Mouse (Mus musculus) intestine, embryonic 16.5 days (tissue): ENCODE measurements around the gene Hic2. TPM values are rescaled to one million over a fixed set of nuclear protein-coding genes. Genes with fewer than 3 reads are reported as not detected.

ENCODE experiments used
- ATAC-seq: fragments of 200-750 bp; cut with Nextera tagmentation; 2 replicates; pipeline ENCODE4 v1.8.0; 2017; ENCODE audit warnings: moderate TSS enrichment, moderate library complexity
- H3K27ac ChIP-seq: fragments of 300-500 bp; sonication (generic); 2 replicates; pipeline ENCODE4 v1.5.1; 2014; ENCODE audit warnings: mild to moderate bottlenecking, low read length
- H3K27me3 ChIP-seq: fragments of 300-500 bp; sonication (generic); replicated peaks from 2 replicates; pipeline ENCODE4 v1.6.1; 2014; ENCODE audit warnings: low read length, control low read depth, mixed read lengths; ENCODE audit not compliant: control insufficient read depth, insufficient read depth
- H3K36me3 ChIP-seq: fragments of 300-500 bp; sonication (generic); 2 replicates; pipeline ENCODE4 v1.6.1; 2014; ENCODE audit warnings: low read length, control low read depth; ENCODE audit not compliant: control insufficient read depth, insufficient read depth
- H3K4me1 ChIP-seq: fragments of 300-500 bp; sonication (generic); 2 replicates; pipeline ENCODE4 v1.6.1; 2014; ENCODE audit warnings: low read length, control low read depth, mixed read lengths; ENCODE audit not compliant: control insufficient read depth, insufficient read depth
- H3K4me2 ChIP-seq: fragments of 300-500 bp; sonication (generic); 2 replicates; pipeline ENCODE4 v1.6.1; 2014; ENCODE audit warnings: low read depth, low read length, control low read depth
- H3K4me3 ChIP-seq: fragments of 300-500 bp; sonication (generic); 2 replicates; pipeline ENCODE4 v1.5.1; 2014; ENCODE audit warnings: mild to moderate bottlenecking, low read length
- H3K9ac ChIP-seq: fragments of 300-500 bp; sonication (generic); 2 replicates; pipeline ENCODE4 v1.6.1; 2014; ENCODE audit warnings: low read depth, low read length
- H3K9me3 ChIP-seq: fragments of 300-500 bp; sonication (generic); 2 replicates; pipeline ENCODE4 v1.6.1; 2016; ENCODE audit warnings: low read length, control low read depth; ENCODE audit not compliant: control insufficient read depth
- WGBS: fragments of 180-500 bp; shearing (Covaris S2); extraction: QIAGEN DNeasy Blood & Tissue Kit; methylation state at CpG from one replicate; pipeline ENCODE4 v1.1.7; 2014; 5-methylcytosine and 5-hydroxymethylcytosine counted together
- polyA plus RNA-seq: library from polyadenylated mRNA; unstranded; fragments of >200 nt; fragmentation: Nextera tagmentation; extraction: Ambion mirVana; gene quantifications from 2 replicates; pipeline ENCODE4 v1.2.1, GENCODE M21; 2015

Hic2 gene
- polyA plus RNA-seq, 1 experiment from 2014 or later, result 5.5 TPM

GRCm38 (mm10) chr16:17249135-17249534, 15.8 kb downstream of the Hic2 start:
- WGBS, result 42% methylated on average over 6 of the region's 6 CpGs
- no peak overlapping the region for H3K27ac ChIP-seq
- peaks cover 40% of the 10 kb centered on the region for H3K4me1 ChIP-seq
- no peak overlapping the region for H3K9ac ChIP-seq
- H3K9me3 ChIP-seq, result no peaks in the 10 kb centered on the region
- no peak overlapping the region for H3K4me3 ChIP-seq
- no peak overlapping the region for H3K4me2 ChIP-seq
- ATAC-seq, result peak; percentile 61
- no peaks in the 10 kb centered on the region for H3K36me3 ChIP-seq
- no peaks in the 10 kb centered on the region for H3K27me3 ChIP-seq

- H3K4me3 ChIP-seq, result no peak overlapping the region
- no peaks in the 10 kb centered on the region for H3K36me3 ChIP-seq
- H3K4me1 ChIP-seq, result peaks cover 42% of the 10 kb centered on the region
- no peaks in the 10 kb centered on the region for H3K27me3 ChIP-seq
- no peak overlapping the region for H3K9ac ChIP-seq
- no peaks in the 10 kb centered on the region for H3K9me3 ChIP-seq
- H3K27ac ChIP-seq, result no peak overlapping the region
- ATAC-seq, result peak; percentile 25
- WGBS, result 55% methylated on average over 3 of the region's 3 CpGs
- H3K4me2 ChIP-seq, result no peak overlapping the region
Observed at GRCm38 (mm10) chr16:17251539-17251938, 18.2 kb downstream of the Hic2 start.

- 63% methylated on average over 3 of the region's 3 CpGs for WGBS
- no peak overlapping the region for H3K9ac ChIP-seq
- H3K4me1 ChIP-seq, result peaks cover 41% of the 10 kb centered on the region
- no peaks in the 10 kb centered on the region for H3K27me3 ChIP-seq
- peak; percentile 36; the same call in 1 of the 2 replicates for ATAC-seq
- H3K4me3 ChIP-seq, result no peak overlapping the region
- no peak overlapping the region for H3K4me2 ChIP-seq
- no peaks in the 10 kb centered on the region for H3K9me3 ChIP-seq
- no peaks in the 10 kb centered on the region for H3K36me3 ChIP-seq
- H3K27ac ChIP-seq, result no peak overlapping the region
Observed at GRCm38 (mm10) chr16:17252086-17252726, 18.8 kb downstream of the Hic2 start.

- no peak overlapping the region for H3K27ac ChIP-seq
- WGBS, result 56% methylated on average over 7 of the region's 7 CpGs
Observed at GRCm38 (mm10) chr16:17252841-17253240, 19.5 kb downstream of the Hic2 start.

GRCm38 (mm10) chr16:17254005-17254597, 20.7 kb downstream of the Hic2 start:
- H3K9me3 ChIP-seq, result no peaks in the 10 kb centered on the region
- no peak overlapping the region for H3K4me3 ChIP-seq
- H3K9ac ChIP-seq, result no peak overlapping the region
- WGBS, result 34% methylated on average over 4 of the region's 4 CpGs
- no peak overlapping the region for H3K27ac ChIP-seq
- H3K4me1 ChIP-seq, result peaks cover 34% of the 10 kb centered on the region
- no peak overlapping the region for H3K4me2 ChIP-seq
- H3K27me3 ChIP-seq, result no peaks in the 10 kb centered on the region
- ATAC-seq, result no peak
- peaks cover 12% of the 10 kb centered on the region for H3K36me3 ChIP-seq

More at GRCm38 (mm10) chr16:17252841-17253240, 19.5 kb downstream of the Hic2 start:
- Histone ChIP-seq H3K36me3 (peaks cover 5% of the 10 kb centered on the region; the same call in 1 of the 2 replicates), H3K4me2 (no peak overlapping the region), H3K9me3 (no peaks in the 10 kb centered on the region), H3K4me3 (no peak overlapping the region), H3K27me3 (no peaks in the 10 kb centered on the region), H3K4me1 (peaks cover 35% of the 10 kb centered on the region), H3K9ac (no peak overlapping the region)
- ATAC-seq, result no peak

GRCm38 (mm10) chr16:17255270-17255669, 21.9 kb downstream of the Hic2 start:
- Histone ChIP-seq H3K27ac (no peak overlapping the region), H3K9me3 (no peaks in the 10 kb centered on the region), H3K9ac (no peak overlapping the region), H3K36me3 (peaks cover 15% of the 10 kb centered on the region), H3K4me2 (no peak overlapping the region), H3K4me1 (peaks cover 31% of the 10 kb centered on the region), H3K4me3 (no peak overlapping the region), H3K27me3 (no peaks in the 10 kb centered on the region)
- 54% methylated on average over 2 of the region's 2 CpGs for WGBS
- no peak for ATAC-seq

GRCm38 (mm10) chr16:17257359-17257821, 24.0 kb downstream of the Hic2 start:
- Histone ChIP-seq H3K9ac (no peak overlapping the region), H3K4me1 (peaks cover 18% of the 10 kb centered on the region), H3K4me2 (no peak overlapping the region), H3K36me3 (peaks cover 15% of the 10 kb centered on the region), H3K9me3 (no peaks in the 10 kb centered on the region), H3K4me3 (no peak overlapping the region), H3K27ac (no peak overlapping the region), H3K27me3 (no peaks in the 10 kb centered on the region)
- WGBS, result 90% methylated on average over 9 of the region's 9 CpGs
- ATAC-seq, result no peak

- Histone ChIP-seq H3K4me2 (no peak overlapping the region), H3K9ac (no peak overlapping the region), H3K27ac (no peak overlapping the region), H3K27me3 (no peaks in the 10 kb centered on the region), H3K4me1 (peaks cover 5% of the 10 kb centered on the region), H3K4me3 (no peak overlapping the region), H3K9me3 (no peaks in the 10 kb centered on the region), H3K36me3 (peaks cover 15% of the 10 kb centered on the region)
- WGBS, result 95% methylated on average over 12 of the region's 12 CpGs
- no peak for ATAC-seq
Observed at GRCm38 (mm10) chr16:17258917-17259316, 25.5 kb downstream of the Hic2 start.

- Histone ChIP-seq H3K9me3 (no peaks in the 10 kb centered on the region), H3K4me2 (no peak overlapping the region), H3K4me3 (no peak overlapping the region), H3K9ac (no peak overlapping the region), H3K4me1 (no peaks in the 10 kb centered on the region), H3K27ac (no peak overlapping the region), H3K36me3 (peaks cover 15% of the 10 kb centered on the region), H3K27me3 (no peaks in the 10 kb centered on the region)
- no peak for ATAC-seq
- WGBS, result 83% methylated on average over 1 of the region's 1 CpGs
Observed at GRCm38 (mm10) chr16:17261341-17261740, 28.0 kb downstream of the Hic2 start.
